Mouse (Mus musculus): Measurements from ENCODE around the gene Ephb2. TPM values are rescaled to one million over a fixed set of nuclear protein-coding genes. Genes with fewer than 3 reads are reported as not detected.

Gene Ephb2
- polyA plus RNA-seq, 1 experiment from 2014 or later = 19.6 TPM

DNA sequence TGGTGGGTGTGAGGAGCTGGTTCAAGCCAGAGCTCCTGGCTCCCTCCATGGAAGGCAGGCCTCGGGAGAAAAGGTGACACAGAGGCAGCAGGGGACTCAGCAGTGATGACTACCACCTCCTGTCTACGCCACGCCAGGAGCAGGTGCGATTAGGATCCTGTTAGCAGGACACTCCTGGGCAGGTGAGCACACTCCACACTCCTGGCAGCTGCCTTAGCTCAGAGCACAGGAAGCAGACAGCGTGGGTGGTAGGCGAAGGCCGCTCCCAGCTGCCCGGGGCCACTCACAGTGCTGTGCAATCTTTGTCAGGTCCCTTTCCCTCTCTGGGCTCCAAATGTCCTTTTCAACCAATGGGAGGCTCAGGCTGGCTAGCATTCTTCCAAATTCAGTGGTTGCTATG is 34.3 kb downstream of the Ephb2 start:
- WGBS = 91% methylated on average over 8 of the region's 8 CpGs
- no peaks in the 10 kb centered on the region for H3K27me3 ChIP-seq (ENCODE audit: control insufficient read depth, insufficient read depth, low read length)
- H3K4me1 ChIP-seq (ENCODE audit: control insufficient read depth, insufficient read depth, low read length) = peaks cover 35% of the 10 kb centered on the region

DNA sequence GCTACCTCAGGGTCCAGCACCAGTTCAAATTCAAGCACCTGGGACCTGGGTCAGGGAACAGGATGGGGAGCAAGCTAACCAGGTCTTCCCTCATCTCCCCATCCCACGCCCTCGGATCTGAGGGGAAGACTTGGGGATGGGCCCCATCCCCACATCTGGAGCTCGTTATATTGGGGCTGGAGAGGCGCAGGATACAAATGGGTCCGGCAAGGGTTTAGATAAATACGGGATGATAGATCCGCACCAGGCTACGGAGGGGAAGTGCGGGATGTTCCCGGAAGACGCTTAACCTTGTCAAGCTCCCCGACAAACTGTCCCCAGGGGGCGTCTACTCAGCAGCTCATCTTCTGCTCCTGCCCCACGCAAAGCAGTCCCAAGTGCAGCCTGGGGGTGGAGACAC is 35.4 kb downstream of the Ephb2 start:
- no peaks in the 10 kb centered on the region for H3K27me3 ChIP-seq (ENCODE audit: control insufficient read depth, insufficient read depth, low read length)
- no peak overlapping the region for H3K9ac ChIP-seq (replicated peaks; ENCODE audit: low read depth, low read length)
- no peaks in the 10 kb centered on the region for H3K9me3 ChIP-seq (ENCODE audit: control insufficient read depth, low read length)
- H3K4me3 ChIP-seq (ENCODE audit: low read depth, low read length) = no peak overlapping the region
- no peak overlapping the region for H3K4me2 ChIP-seq (ENCODE audit: low read depth, low read length)
- 37% methylated on average over 14 of the region's 14 CpGs for WGBS
- peaks cover 34% of the 10 kb centered on the region for H3K4me1 ChIP-seq (ENCODE audit: control insufficient read depth, insufficient read depth, low read length)
- ATAC-seq (ENCODE audit: low read depth) = no peak
- no peak overlapping the region; the same call in 1 of the 2 replicates for H3K27ac ChIP-seq (ENCODE audit: low read depth, low read length)
- H3K36me3 ChIP-seq (ENCODE audit: control insufficient read depth, insufficient read depth, low read length) = no peaks in the 10 kb centered on the region

More for the DNA sequence above, 34.3 kb downstream of the Ephb2 start:
- no peaks in the 10 kb centered on the region for H3K9me3 ChIP-seq (ENCODE audit: control insufficient read depth, low read length)
- no peaks in the 10 kb centered on the region for H3K36me3 ChIP-seq (ENCODE audit: control insufficient read depth, insufficient read depth, low read length)
- no peak overlapping the region for H3K4me2 ChIP-seq (ENCODE audit: low read depth, low read length)
- no peak for ATAC-seq (ENCODE audit: low read depth)
- no peak overlapping the region for H3K27ac ChIP-seq (ENCODE audit: low read depth, low read length)
- H3K9ac ChIP-seq (replicated peaks; ENCODE audit: low read depth, low read length) = no peak overlapping the region
- H3K4me3 ChIP-seq (ENCODE audit: low read depth, low read length) = no peak overlapping the region

DNA sequence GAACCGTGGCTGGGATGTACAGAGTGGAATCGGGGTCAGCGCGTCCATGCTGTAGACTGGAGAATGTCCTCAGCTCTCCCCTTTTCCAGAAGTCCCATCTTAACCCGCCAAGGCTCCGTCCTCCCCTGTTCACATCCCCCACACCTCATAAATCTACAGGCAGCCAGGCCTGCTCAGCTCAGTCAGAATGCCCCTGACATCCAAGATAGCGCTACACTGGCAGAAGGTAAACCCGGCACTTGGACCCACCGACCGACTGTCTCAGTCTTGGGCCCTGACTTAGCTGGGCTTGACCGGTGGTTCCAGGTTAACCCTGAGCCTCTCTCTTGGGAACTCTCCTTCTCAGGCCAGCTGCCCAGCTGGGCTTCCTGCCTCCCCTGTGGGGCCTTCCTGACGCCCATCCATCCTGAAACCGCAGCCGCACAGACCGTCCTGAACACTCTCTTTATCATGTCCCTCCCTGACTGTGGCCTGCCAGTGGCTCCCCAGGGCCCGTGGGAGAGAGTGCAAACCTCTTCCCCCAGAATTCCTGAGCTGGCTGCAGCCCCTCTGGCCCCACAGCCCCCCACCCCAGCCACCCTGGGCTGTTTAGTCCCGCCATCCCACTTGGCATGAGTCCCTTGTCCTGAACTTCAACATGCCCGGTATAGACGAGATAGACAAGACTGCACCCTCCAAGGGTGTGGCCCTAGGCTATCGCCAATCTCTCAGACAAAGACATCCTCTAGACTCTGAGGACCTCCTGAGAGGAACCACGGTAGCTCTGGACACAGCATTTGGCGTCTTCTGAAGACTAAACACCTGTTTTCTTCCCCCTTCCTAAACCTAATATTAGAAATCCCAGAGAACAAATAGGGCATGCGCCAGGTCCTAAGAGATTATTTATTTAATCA is 37.9 kb downstream of the Ephb2 start:
- H3K4me2 ChIP-seq (ENCODE audit: low read depth, low read length) = no peak overlapping the region
- no peaks in the 10 kb centered on the region for H3K27me3 ChIP-seq (ENCODE audit: control insufficient read depth, insufficient read depth, low read length)
- WGBS = 40% methylated on average over 23 of the region's 23 CpGs
- ATAC-seq (ENCODE audit: low read depth) = no peak
- H3K9me3 ChIP-seq (ENCODE audit: control insufficient read depth, low read length) = no peaks in the 10 kb centered on the region
- no peak overlapping the region for H3K4me3 ChIP-seq (ENCODE audit: low read depth, low read length)
- no peaks in the 10 kb centered on the region for H3K36me3 ChIP-seq (ENCODE audit: control insufficient read depth, insufficient read depth, low read length)
- H3K4me1 ChIP-seq (ENCODE audit: control insufficient read depth, insufficient read depth, low read length) = peaks cover 42% of the 10 kb centered on the region
- no peak overlapping the region for H3K9ac ChIP-seq (replicated peaks; ENCODE audit: low read depth, low read length)
- no peak overlapping the region for H3K27ac ChIP-seq (ENCODE audit: low read depth, low read length)

DNA sequence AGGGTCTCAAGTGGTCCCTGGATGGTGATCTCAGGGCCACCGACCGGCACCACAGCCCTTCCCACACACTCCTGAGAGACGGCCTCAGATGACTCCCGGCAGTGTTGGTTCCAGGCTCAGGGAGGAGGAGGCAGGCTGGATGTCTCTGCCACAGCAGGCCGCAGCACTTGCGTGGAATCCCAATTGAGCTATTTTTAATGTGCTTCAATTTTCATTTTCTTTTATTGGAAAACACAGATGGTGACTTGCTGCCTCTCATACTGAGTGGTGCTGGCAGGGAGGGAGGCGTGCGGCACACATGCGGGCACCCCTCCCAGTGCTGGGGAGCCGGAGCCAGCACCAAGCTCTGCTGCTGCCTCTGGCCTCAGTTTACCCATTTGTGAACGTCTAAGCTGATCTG is 42.5 kb downstream of the Ephb2 start:
- Histone ChIP-seq H3K27me3 (ENCODE audit: control insufficient read depth, insufficient read depth, low read length) (no peaks in the 10 kb centered on the region), H3K4me2 (ENCODE audit: low read depth, low read length) (no peak overlapping the region), H3K4me1 (ENCODE audit: control insufficient read depth, insufficient read depth, low read length) (peaks cover 23% of the 10 kb centered on the region), H3K9me3 (ENCODE audit: control insufficient read depth, low read length) (no peaks in the 10 kb centered on the region), H3K36me3 (ENCODE audit: control insufficient read depth, insufficient read depth, low read length) (no peaks in the 10 kb centered on the region), H3K4me3 (ENCODE audit: low read depth, low read length) (no peak overlapping the region), H3K27ac (ENCODE audit: low read depth, low read length) (peak overlapping the region; percentile 64; the same call in 1 of the 2 replicates), H3K9ac (replicated peaks; ENCODE audit: low read depth, low read length) (0 out of 2 replicates have a peak overlapping the region, but pooled peaks have one; percentile 32)
- peak; percentile 59; the same call in 1 of the 2 replicates for ATAC-seq (ENCODE audit: low read depth)
- 47% methylated on average over 11 of the region's 11 CpGs for WGBS

DNA sequence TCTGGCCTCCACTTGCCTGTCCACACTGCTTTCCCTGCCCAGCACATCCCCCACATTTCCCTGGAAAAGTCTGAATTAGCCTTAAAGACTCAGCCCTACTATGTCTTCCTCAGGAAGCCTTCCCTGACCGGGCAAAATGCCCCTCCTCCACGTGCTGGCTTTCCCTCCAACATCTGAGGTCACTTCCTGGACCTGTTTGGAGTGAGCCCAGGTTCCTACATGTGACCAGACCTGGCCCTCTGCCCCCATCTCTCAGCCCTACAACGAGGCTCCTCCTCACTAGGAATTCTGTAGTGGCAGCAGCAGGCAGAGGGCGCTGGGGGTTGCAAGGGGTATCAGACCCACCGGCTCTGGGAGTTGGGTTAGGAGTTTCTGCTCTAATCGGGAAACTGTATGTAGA is 46.0 kb downstream of the Ephb2 start:
- no peaks in the 10 kb centered on the region for H3K27me3 ChIP-seq (ENCODE audit: control insufficient read depth, insufficient read depth, low read length)
- H3K27ac ChIP-seq (ENCODE audit: low read depth, low read length) = no peak overlapping the region
- H3K36me3 ChIP-seq (ENCODE audit: control insufficient read depth, insufficient read depth, low read length) = no peaks in the 10 kb centered on the region
- H3K4me2 ChIP-seq (ENCODE audit: low read depth, low read length) = no peak overlapping the region
- no peak overlapping the region for H3K9ac ChIP-seq (replicated peaks; ENCODE audit: low read depth, low read length)
- H3K9me3 ChIP-seq (ENCODE audit: control insufficient read depth, low read length) = no peaks in the 10 kb centered on the region
- H3K4me1 ChIP-seq (ENCODE audit: control insufficient read depth, insufficient read depth, low read length) = peaks cover 23% of the 10 kb centered on the region
- no peak overlapping the region for H3K4me3 ChIP-seq (ENCODE audit: low read depth, low read length)
- ATAC-seq (ENCODE audit: low read depth) = no peak
- 76% methylated on average over 6 of the region's 6 CpGs for WGBS

DNA sequence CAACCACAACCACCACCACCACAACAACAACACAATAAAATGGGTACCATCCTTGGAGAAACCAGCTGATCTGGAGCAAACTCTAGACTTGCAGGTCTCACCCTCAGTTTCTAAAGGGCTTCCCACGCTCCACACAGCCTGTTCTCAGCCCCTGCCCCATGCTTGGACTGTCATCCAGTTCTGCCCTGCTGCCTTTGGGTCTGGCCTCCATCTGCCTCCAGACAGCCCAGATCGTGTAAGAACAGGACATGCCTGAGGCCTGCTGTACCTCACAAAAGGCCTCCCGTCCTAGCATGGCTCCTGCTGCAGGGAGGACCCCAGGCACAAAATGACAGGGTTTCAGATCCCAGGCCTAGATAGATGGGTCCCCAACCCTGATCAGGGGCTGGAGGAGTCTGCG is 48.4 kb downstream of the Ephb2 start:
- H3K9me3 ChIP-seq (ENCODE audit: control insufficient read depth, low read length) = no peaks in the 10 kb centered on the region
- no peaks in the 10 kb centered on the region for H3K36me3 ChIP-seq (ENCODE audit: control insufficient read depth, insufficient read depth, low read length)
- H3K9ac ChIP-seq (replicated peaks; ENCODE audit: low read depth, low read length) = no peak overlapping the region
- H3K4me3 ChIP-seq (ENCODE audit: low read depth, low read length) = no peak overlapping the region
- H3K4me1 ChIP-seq (ENCODE audit: control insufficient read depth, insufficient read depth, low read length) = peaks cover 26% of the 10 kb centered on the region
- no peak overlapping the region for H3K4me2 ChIP-seq (ENCODE audit: low read depth, low read length)
- no peaks in the 10 kb centered on the region for H3K27me3 ChIP-seq (ENCODE audit: control insufficient read depth, insufficient read depth, low read length)
- H3K27ac ChIP-seq (ENCODE audit: low read depth, low read length) = 0 out of 2 replicates have a peak overlapping the region, but pooled peaks have one; percentile 22
- 50% methylated on average over 4 of the region's 4 CpGs for WGBS
- no peak for ATAC-seq (ENCODE audit: low read depth)

DNA sequence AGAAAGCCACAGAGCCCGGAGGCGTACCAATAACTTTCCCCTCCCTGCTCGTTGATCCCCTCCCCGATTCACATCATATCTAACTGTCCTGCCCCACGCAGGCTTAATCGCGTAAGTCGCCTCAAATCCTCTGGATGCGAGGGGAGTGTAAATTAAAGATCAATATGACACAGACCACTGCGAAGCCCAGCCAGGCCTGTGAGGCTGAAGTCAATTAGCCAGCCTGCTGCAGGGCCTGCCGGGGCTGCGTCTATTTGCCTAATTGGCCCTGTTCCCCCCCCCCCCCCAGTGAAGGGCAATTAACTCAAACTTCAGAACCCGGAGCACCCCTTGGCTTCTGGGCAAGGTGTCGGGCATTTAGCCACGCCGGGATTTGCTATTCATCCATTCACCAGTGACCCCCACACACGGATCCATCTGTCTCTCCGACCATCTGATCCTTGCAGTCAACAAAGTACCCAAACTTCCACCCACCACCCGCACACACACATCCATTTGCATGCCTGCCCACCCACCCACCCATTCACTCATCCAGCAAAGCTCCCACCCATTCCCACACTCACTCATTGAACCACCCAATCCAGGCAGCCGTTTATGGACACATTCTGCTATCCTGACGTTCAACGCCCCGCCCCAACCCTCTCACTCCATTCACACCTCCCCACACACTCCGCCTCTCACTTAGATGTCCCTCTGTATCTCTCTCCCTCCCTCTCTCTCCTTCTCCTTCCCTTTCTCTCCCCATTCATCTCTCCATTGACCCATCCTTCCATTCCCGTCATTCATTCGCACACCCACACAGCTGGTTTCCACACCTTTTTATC is 49.1 kb downstream of the Ephb2 start:
- Histone ChIP-seq H3K27ac (ENCODE audit: low read depth, low read length) (0 out of 2 replicates have a peak overlapping the region, but pooled peaks have one; percentile 22), H3K9me3 (ENCODE audit: control insufficient read depth, low read length) (no peaks in the 10 kb centered on the region), H3K27me3 (ENCODE audit: control insufficient read depth, insufficient read depth, low read length) (no peaks in the 10 kb centered on the region), H3K4me2 (ENCODE audit: low read depth, low read length) (no peak overlapping the region), H3K4me3 (ENCODE audit: low read depth, low read length) (no peak overlapping the region), H3K36me3 (ENCODE audit: control insufficient read depth, insufficient read depth, low read length) (no peaks in the 10 kb centered on the region), H3K4me1 (ENCODE audit: control insufficient read depth, insufficient read depth, low read length) (peaks cover 29% of the 10 kb centered on the region), H3K9ac (replicated peaks; ENCODE audit: low read depth, low read length) (no peak overlapping the region)
- WGBS = 20% methylated on average over 23 of the region's 26 CpGs
- ATAC-seq (ENCODE audit: low read depth) = peak; percentile 45; the same call in 1 of the 2 replicates

DNA sequence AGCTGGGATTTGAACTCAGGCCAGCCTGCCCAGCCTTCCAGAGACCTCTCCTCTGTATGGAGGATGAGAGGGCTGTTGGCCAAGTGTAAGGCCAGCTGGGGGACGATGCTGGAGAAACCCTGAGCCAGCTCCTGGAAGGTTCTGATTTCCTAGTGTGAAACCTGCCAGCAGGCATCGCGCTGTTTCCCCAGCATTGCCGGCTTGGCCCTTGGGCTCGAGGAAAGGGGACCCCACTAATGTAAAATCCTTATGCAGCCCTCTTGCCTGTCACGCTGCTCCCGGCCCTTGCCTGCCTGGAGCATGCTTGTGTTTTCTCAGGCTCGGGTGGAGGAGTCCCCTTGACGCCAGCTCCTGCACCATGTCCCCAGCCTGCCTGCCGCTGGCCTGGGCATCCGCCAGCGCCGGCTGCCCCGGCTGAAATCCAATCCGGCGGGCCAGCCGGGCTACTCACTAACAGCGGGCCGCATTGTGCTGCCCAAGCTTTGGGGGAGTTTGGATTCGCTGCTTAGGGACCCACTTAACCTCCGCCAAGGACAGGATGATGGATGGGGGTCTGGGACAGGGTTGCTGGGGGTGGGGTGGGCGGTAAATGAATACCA is 52.1 kb downstream of the Ephb2 start:
- no peaks in the 10 kb centered on the region for H3K36me3 ChIP-seq (ENCODE audit: control insufficient read depth, insufficient read depth, low read length)
- no peak overlapping the region for H3K9ac ChIP-seq (replicated peaks; ENCODE audit: low read depth, low read length)
- WGBS = 16% methylated on average over 22 of the region's 22 CpGs
- peak; percentile 64; the same call in 1 of the 2 replicates for ATAC-seq (ENCODE audit: low read depth)
- H3K9me3 ChIP-seq (ENCODE audit: control insufficient read depth, low read length) = no peaks in the 10 kb centered on the region
- H3K4me3 ChIP-seq (ENCODE audit: low read depth, low read length) = no peak overlapping the region
- H3K4me2 ChIP-seq (ENCODE audit: low read depth, low read length) = no peak overlapping the region
- H3K4me1 ChIP-seq (ENCODE audit: control insufficient read depth, insufficient read depth, low read length) = peaks cover 39% of the 10 kb centered on the region
- H3K27me3 ChIP-seq (ENCODE audit: control insufficient read depth, insufficient read depth, low read length) = no peaks in the 10 kb centered on the region
- peak overlapping the region; percentile 60; the same call in 1 of the 2 replicates for H3K27ac ChIP-seq (ENCODE audit: low read depth, low read length)

Measured in neural tube, embryonic 14.5 days (tissue).